Mouse (Mus musculus) heart, postnatal 10 days (tissue): ENCODE results near the gene Trak1. TPM values are rescaled to one million over a fixed set of nuclear protein-coding genes. Genes with fewer than 3 reads are reported as not detected.
"Not testable (repeated sequence)": the region's sequence is repeated elsewhere in the genome, so short reads cannot be mapped to it uniquely, and the experiment has no call there.

ENCODE experiments used
- DNase-seq, 2 experiments: peaks; one replicate each; pipeline ENCODE4 v3.0.0; 2021
- intact Hi-C: fragments of 180-260 bp; cut with DNase I; formaldehyde crosslinking; loops from one replicate; pipeline ENCODE4 v1.15.1; 2025
- total RNA-seq, 2 experiments: library from RNA; stranded (reverse); gene quantifications; 2 replicates each; pipeline ENCODE4 v1.2.3; 2021

Trak1 gene
- total RNA-seq, 2 experiments from 2014 or later, result 334 to 336 TPM

GRCm38 (mm10) chr9:121452342-121452942 is 155.1 kb downstream of the Trak1 start:
- intact Hi-C loops, result loop anchor here (5.0 kb wide), 1 partner anchor 175 kb away; the partner anchor contains the start of gene Ulk4

GRCm38 (mm10) chr9:121454891-121455290 is 157.6 kb downstream of the Trak1 start:
- intact Hi-C loops, result loop anchor here (5.0 kb wide), 2 partner anchors 68 to 178 kb away; partner anchors contain the start of gene Ulk4

More at GRCm38 (mm10) chr9:121452342-121452942, 155.1 kb downstream of the Trak1 start:
- DNase-seq, result not testable (repeated sequence)

GRCm38 (mm10) chr9:121456739-121457515 is 159.6 kb downstream of the Trak1 start:
- DNase-seq, result peak; percentile 60 to 62
- intact Hi-C loops, result loop anchor here (5.0 kb wide), 1 partner anchor 70 kb away; no protein-coding TSS in a partner anchor

More at GRCm38 (mm10) chr9:121454891-121455290, 157.6 kb downstream of the Trak1 start:
- no peak for DNase-seq

GRCm38 (mm10) chr9:121458466-121458865 is 161.2 kb downstream of the Trak1 start:
- DNase-seq, result peak in 1 of 2 experiments; percentile 71
- intact Hi-C loops, result loop anchor here (5.0 kb wide), 1 partner anchor 71 kb away; no protein-coding TSS in a partner anchor

- intact Hi-C loops, result loop anchor here (5.0 kb wide), 1 partner anchor 73 kb away; no protein-coding TSS in a partner anchor
Measured at GRCm38 (mm10) chr9:121459950-121460349, 162.6 kb downstream of the Trak1 start.

GRCm38 (mm10) chr9:121460527-121460926 is 163.2 kb downstream of the Trak1 start:
- intact Hi-C loops, result no loop called here
- no peak for DNase-seq

More at GRCm38 (mm10) chr9:121459950-121460349, 162.6 kb downstream of the Trak1 start:
- no peak for DNase-seq

GRCm38 (mm10) chr9:121467460-121467859 is 170.2 kb downstream of the Trak1 start:
- DNase-seq, result peak; percentile 39 to 44
- intact Hi-C loops, result no loop called here

- intact Hi-C loops, result no loop called here
Measured at GRCm38 (mm10) chr9:121469711-121470110, 172.4 kb downstream of the Trak1 start.

GRCm38 (mm10) chr9:121474771-121475170 is 177.5 kb downstream of the Trak1 start:
- intact Hi-C loops, result loop anchor here (5.0 kb wide), 1 partner anchor 227 kb away; no protein-coding TSS in a partner anchor
- DNase-seq, result no peak

More at GRCm38 (mm10) chr9:121469711-121470110, 172.4 kb downstream of the Trak1 start:
- DNase-seq, result no peak

GRCm38 (mm10) chr9:121475488-121476452 is 178.5 kb downstream of the Trak1 start:
- peak in 1 of 2 experiments; percentile 30 for DNase-seq

GRCm38 (mm10) chr9:121477305-121477911 is 180.1 kb downstream of the Trak1 start:
- peak; percentile 70 to 86 for DNase-seq
- intact Hi-C loops, result loop anchor here (5.0 kb wide), 1 partner anchor 230 kb away; no protein-coding TSS in a partner anchor

More at GRCm38 (mm10) chr9:121475488-121476452, 178.5 kb downstream of the Trak1 start:
- intact Hi-C loops, result loop anchor here (5.0 kb wide), 1 partner anchor 228 kb away; no protein-coding TSS in a partner anchor

GRCm38 (mm10) chr9:121479453-121479852 is 182.2 kb downstream of the Trak1 start:
- DNase-seq, result peak; percentile 75 to 82

GRCm38 (mm10) chr9:121487216-121487615 is 189.9 kb downstream of the Trak1 start:
- intact Hi-C loops, result no loop called here
- DNase-seq, result no peak

More at GRCm38 (mm10) chr9:121479453-121479852, 182.2 kb downstream of the Trak1 start:
- intact Hi-C loops, result loop anchor here (1.0 to 5.0 kb wide), 3 partner anchors 126 to 232 kb away; no protein-coding TSS in a partner anchor

GRCm38 (mm10) chr9:121491592-121492240 is 194.4 kb downstream of the Trak1 start:
- intact Hi-C loops, result no loop called here
- no peak for DNase-seq

GRCm38 (mm10) chr9:121494006-121494767 is 196.9 kb downstream of the Trak1 start:
- intact Hi-C loops, result no loop called here

GRCm38 (mm10) chr9:121495529-121495928 is 198.2 kb downstream of the Trak1 start, which contains the start of gene Cck:
Gene Cck (minus strand): TSS chr9:121495694.
- peak; percentile 49 to 50 for DNase-seq

More at GRCm38 (mm10) chr9:121494006-121494767, 196.9 kb downstream of the Trak1 start:
- no peak for DNase-seq

GRCm38 (mm10) chr9:121496102-121496501 is 198.8 kb downstream of the Trak1 start:
- DNase-seq, result no peak
- intact Hi-C loops, result no loop called here

More at GRCm38 (mm10) chr9:121495529-121495928, 198.2 kb downstream of the Trak1 start, which contains the start of gene Cck:
- intact Hi-C loops, result no loop called here

- intact Hi-C loops, result no loop called here
- DNase-seq, result no peak
Measured at GRCm38 (mm10) chr9:121505346-121505745, 208.0 kb downstream of the Trak1 start.
